Mouse (Mus musculus): ENCODE results near the gene Suco. TPM values are rescaled to one million over a fixed set of nuclear protein-coding genes. Genes with fewer than 3 reads are reported as not detected.

Gene Suco
- polyA plus RNA-seq (2017; shearing (Covaris generic)): 48.1 TPM

GRCm38 (mm10) chr1:161876553-161877447 is at the start of gene Suco:
Gene Suco (minus strand): TSS chr1:161876682.

GRCm38 (mm10) chr1:161788339-161788738 is 88.1 kb downstream of the Suco start, which contains the start of gene Fasl:
Gene Fasl (minus strand): TSS chr1:161788495.

Other genes with a start within 250 kb of the Suco start
- 12.5 TPM for gene Fasl, start 88.2 kb downstream of the Suco start, polyA plus RNA-seq (2017; shearing (Covaris generic))
- 43.2 TPM for gene Pigc, start 92.5 kb upstream of the Suco start, polyA plus RNA-seq (2017; shearing (Covaris generic))
- gene 4930558K02Rik, start 103.0 kb upstream of the Suco start, polyA plus RNA-seq (2017; shearing (Covaris generic)): not detected

All from activated CD4-positive, CD25-positive, alpha-beta regulatory T cell, adult 9 weeks (primary cell).